Mouse (Mus musculus): ENCODE measurements around the gene Dcp1a.
"Not testable (repeated sequence)": the region's sequence is repeated elsewhere in the genome, so short reads cannot be mapped to it uniquely, and the experiment has no call there.

Dcp1a gene

DNA sequence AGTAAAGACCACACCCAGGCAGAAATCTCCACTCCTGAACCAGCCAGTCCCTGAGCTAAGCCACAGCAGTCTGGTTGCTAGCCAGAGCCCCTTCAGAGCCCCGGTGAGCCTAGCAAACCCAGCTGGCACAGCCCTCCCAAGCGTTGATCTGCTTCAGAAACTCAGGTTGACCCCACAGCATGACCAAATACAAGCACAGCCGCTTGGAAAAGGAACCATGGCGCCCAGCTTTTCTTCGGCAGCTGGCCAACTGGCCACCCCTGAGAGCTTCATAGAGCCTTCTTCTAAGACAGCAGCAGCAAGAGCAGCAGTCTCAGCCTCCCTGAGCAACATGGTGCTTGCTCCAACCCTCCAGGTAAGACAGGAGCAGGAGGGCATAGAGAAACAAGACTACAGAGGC is 40.0 kb downstream of the Dcp1a start:
- no peak for DNase-seq (ENCODE audit: low read depth, low spot score)

DNA sequence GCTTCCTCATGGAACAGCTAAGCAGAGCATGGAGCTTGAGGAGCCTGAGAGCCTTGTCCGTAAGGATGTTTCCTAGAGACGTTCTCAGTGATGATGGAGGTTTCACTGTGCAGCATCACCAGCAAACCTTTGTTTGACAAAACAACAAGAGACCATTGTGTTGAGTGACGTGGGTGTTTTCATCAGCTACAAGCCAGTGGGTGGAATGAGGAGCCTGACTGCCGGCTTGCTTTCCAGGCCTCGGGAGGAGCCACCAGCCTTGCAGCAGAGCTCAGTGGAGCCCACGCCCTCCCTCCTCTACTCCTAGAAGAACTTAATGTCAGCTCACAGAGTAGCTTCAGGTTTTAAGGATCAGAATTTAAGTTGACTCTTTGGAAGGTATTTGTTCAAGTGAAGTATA is 44.0 kb downstream of the Dcp1a start:
- DNase-seq (ENCODE audit: low read depth, low spot score), result no peak

DNA sequence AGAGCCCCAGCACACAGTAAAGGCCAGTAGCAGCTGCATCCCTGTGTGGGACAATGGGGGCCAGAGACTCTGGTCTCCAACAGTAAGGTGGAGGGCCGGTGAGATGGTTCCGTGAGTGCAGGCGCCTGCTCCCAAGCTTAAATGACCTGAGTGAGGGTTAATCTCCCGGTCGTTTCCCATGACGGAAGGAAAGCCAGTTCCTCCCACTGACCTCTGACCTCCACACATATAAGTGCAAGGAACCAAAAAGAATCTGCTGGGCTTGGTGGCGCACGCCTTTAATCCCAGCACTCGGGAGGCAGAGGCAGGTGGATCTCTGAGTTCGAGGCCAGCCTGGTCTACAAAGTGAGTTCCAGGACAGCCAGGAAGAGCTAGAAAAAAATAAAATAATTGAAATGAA is 49.1 kb downstream of the Dcp1a start:
- no peak for DNase-seq (ENCODE audit: low read depth, low spot score)

DNA sequence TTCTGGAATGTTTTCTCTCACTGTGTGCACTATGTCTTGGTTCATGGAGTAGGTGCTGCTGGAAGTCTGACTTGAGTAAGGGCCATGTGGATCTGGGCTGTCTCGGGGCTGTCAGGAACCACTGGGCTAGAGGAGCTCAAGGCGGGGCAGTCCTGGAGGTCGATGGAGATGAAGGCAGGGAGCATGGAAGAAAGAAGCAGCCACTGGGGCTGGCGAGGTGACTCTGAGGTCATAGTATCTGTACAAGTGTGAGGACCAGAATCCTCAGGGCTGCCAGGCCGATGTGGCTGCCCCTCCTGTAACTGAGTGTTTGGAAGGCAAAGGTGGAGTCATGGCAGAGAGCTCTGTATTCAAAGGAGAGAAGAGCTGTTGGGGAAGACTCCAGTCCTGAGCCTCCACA is 49.6 kb downstream of the Dcp1a start:
- DNase-seq (ENCODE audit: low read depth, low spot score), result no peak

DNA sequence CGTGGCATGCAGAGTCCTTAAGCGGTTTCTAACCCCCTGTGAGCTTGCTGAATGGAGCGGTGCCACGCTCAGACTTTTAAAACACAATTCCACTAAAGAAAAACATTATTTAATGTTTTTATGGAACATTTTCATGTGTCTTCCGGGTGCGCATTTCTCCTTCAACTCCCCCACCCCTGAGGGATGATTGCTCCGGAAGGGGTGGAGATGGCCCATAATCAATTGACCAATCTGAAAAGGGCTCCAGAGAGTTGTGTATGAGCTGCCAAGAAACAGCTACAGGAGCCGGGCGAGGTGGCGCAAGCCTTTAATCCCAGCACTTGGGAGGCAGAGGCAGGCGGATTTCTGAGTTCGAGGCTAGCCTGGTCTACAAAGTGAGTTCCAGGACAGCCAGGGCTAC is 50.1 kb downstream of the Dcp1a start:
- no peak for DNase-seq (ENCODE audit: low read depth, low spot score)

DNA sequence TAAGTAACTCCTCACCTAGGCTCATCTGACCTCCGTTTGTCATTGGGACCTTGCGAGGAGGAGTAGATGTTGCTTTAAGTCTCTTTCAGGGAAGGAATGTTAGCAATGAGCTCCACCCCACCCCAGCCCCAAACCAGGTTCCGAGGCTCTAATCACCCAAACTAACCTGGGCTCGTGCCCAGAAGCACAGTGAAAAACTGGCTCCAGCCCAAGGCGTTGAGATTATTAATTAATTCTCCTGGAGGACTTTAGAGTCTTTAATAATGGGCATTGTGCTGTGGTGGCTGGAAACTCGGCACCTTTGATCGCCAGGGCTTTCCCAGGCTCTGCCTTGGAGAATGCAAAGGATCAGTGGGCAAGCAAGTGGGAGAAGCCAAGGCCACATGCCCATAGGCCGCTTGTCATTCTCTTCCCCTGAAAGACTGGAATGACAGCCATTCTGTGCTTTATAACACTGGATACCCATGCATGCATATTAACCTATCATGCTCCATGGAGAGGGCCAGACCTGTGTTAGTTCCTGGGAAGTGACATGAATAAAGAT is 51.5 kb downstream of the Dcp1a start:
- DNase-seq (ENCODE audit: low read depth, low spot score), result no peak

DNA sequence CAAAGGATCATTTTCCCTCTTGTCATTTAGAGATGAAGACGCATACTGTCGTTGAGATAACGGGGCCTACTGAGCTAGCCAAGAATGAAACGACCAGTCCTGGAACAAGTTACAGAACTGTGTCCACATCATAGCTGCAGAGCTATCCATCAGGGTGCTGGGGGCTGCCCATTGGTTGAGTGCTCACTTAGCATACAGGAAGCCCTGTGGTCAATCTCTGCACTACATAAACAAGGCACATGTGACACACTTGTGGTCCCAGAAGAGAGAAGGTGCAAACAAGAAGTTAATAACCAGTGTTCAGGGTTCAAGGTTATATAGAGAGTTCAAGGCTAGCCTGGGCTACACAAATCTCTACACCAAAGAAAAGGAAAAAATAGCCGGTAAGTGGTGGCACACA is 52.1 kb downstream of the Dcp1a start:
- no peak for DNase-seq (ENCODE audit: low read depth, low spot score)

DNA sequence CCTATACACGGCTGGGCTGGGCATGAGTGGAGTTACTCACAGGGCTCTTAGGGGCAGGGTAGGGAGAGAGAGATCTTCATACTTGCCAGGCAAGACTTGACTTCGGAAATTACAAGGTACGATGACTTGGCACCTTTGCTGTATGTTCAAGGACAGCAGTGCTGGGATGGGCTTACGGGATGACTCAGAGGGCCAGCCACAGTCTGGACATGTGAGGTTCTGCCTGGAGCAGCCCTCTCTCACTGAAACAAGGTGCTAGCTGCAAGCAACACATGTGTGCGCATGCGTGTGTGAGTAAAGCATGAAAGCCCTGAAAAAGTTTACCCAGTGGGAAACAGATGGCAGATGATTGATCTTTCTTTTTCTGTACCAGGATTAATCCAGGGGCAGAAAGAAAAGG is 52.6 kb downstream of the Dcp1a start:
- no peak for DNase-seq (ENCODE audit: low read depth, low spot score)

DNA sequence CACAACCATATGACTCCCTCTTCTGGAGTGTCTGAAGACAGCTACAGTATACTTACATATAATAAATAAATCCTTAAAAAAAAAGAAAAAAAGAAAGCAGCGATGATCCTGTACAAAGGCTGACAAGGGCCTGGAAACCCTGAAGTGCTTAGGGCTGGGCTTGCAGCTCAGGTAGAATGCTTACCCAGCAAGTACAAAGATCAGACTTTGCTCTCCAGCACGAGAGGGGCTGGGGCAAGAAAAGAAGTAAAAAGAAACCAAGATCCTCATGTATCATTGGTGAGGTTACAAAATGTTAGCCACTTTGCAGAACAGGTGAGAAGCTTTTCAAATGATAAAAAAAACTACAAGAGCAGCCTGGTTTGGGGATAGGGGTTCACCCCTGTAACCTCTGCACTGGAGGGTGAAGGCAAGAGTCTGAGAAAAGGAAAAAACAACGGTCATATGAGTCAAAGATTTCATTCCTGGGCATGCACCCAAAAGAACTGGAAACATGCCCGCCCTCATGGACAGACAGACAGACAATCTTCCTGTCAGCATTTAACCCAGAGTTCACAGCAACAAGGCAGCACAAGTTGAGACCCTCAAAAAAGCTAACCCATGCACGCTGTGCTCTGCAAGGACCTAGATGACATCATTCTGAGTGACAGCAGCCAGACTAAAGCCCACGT is 54.6 kb downstream of the Dcp1a start:
- no peak for DNase-seq (ENCODE audit: low read depth, low spot score)

DNA sequence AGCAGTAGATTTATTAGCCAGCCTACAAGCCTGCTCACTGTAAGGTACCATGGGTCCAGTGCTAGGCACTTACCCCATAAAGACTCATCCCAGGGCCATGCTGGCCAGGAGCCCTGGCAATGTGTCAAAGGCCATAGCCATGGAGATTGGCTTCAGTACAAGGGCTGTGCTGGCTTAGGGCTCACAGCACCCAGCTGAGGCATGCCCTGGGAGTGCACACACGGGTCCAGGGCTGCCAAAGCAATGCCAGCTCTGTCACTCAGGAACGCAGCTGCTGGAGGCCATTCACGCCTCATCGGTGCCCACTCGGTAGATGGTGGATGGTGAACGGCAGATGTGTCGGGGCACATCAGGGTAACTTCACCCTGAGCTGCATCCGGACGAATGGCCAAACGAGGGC is 62.2 kb downstream of the Dcp1a start:
- no peak for DNase-seq (ENCODE audit: low read depth, low spot score)

DNA sequence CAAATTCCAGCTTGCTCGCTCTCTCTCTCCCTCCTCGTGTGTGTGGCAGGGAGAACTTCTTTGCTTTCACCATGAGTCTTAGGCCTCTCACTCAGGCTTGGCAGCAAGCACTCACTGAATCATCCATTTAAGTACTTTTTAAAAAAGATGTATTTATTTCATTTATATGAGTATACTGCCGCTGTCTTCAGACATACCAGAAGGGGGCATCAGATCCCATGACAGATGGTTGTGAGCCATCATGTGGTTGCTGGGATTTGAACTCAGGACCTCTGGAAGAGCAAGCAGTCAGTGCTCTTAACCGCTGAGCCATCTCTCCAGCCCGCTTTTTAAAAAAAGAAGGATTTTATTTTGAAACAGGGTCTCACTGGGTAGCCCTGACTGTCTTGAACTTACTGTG is 64.0 kb downstream of the Dcp1a start:
- not testable (repeated sequence) for DNase-seq (ENCODE audit: low read depth, low spot score)

DNA sequence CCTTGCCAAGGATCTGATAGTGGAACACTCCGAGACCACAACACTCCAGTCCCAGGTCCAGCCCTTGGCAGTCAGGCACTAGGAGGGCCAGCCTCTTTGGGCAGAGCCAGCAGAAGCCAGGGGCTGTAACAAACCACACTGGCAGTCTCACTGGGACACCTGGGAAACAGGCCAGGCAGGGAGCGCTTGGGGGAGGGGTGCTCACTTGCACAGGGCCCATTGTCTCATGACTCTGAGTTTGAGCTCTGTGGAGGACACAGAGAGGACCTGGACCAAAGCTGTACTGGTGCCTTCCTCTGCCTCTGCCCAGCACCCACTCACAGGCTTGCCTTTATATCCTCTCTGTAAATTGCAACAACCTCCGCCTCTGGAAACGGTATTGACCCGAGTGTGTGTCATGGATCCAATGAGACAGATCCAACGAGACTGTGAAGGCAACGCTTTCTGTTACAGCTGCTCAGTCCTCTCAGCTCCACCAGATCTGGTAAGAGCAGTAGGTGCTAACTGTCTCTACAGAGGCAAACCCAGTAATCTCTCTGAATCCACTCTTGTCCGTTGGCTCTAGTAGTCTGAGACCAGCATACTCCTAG is 68.9 kb downstream of the Dcp1a start, which contains the start of gene Tkt:
Gene Tkt, plus strand, starts transcription at position 229 of the 590 bp plus-strand sequence.
- DNase-seq (ENCODE audit: low read depth, low spot score), result peak; percentile 18

DNA sequence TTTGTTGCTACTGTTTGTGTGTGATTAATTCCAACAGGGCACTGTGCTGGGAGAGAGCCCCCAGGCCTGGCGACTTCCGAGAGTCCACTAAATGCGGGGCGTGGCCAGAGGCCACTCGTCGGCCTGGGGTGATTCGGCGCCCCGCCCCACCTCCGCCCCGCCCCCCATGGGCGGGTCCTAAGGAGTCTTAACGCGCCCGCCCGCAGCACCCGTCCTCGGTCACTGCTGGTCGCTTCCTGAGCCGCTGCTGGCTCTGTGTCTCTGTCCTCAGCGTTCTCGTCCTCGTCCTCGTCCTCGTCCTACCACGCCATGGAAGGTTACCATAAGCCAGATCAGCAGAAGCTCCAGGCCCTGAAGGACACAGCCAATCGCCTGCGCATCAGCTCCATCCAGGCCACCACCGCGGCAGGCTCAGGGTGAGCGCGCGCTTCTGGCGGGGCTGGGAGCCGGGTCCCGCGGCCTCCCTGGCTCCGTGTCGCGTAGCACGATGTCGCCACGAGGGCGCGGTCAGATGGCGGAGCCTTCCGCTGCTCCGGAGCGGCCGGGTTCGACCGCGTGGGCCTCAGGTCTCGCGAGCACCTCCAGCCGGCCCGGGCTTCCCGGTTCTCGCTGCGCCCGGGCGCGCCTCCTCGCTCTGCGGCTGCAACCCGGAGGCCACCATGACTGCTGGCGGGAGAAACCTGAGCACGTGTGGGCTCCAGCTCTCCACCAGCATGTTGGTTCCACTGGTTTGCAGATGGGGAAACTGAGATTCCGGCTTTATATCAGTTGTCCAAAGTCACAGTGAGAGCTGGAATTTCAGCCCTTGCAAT is 69.8 kb downstream of the Dcp1a start:
- peak; percentile 93 for DNase-seq (ENCODE audit: low read depth, low spot score)

DNA sequence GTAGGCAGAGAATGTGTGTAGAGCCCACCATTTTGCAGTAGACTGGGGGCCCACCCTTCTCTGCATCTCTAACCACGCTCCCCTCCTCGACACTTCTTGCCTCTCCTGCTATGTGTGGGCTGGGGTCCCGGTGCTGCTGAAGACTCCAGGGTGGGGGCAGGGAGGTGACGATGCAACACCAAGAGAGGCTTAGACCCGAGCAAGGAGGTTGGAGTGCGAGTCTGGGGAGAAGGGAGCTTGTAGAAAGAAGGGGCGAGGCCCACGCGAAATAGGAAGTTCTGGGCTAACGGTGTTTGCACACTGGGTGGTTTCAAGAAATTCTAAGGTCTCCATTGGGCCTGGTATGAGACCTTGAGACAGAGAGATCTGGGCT is 70.4 kb downstream of the Dcp1a start:
- DNase-seq (ENCODE audit: low read depth, low spot score), result no peak

DNA sequence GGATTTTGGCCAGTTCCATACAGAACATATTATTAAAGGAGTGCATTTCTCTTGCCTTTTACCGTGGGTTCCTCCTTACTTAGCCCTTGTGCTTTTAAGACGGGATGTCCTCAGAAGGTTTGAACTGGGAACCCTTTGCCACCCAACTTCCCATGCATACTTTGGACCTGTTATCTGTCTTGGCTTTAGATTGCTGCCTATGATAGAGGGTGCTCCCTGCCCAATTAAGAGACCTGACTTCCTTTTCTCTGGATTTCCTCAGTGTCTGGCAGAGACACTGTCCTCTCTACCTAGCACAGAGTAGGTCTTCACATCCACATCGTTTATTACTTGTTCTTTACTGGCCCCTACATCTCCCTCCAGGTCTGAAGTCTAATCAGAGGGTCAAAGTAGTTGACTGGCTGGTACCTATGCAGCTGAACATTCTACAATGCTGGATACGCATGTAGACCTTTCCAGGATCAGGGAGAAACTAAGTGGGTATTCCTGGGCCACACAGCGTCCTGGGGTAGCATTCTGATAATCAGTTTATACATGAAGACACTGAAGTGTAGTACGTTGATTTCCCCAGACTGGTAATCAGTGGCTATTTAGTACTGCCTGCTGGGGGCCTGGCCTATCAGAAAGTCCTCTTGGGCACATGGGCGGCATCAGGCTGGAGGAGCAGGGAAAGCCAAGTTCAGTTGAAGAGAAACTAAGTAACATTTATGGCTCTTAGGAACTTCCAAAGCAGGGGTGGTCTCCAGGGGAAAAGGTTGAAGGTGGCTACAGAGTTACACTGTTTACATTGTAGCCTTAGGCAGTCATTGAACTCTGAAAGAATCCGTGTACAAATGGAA is 71.1 kb downstream of the Dcp1a start:
- no peak for DNase-seq (ENCODE audit: low read depth, low spot score)

DNA sequence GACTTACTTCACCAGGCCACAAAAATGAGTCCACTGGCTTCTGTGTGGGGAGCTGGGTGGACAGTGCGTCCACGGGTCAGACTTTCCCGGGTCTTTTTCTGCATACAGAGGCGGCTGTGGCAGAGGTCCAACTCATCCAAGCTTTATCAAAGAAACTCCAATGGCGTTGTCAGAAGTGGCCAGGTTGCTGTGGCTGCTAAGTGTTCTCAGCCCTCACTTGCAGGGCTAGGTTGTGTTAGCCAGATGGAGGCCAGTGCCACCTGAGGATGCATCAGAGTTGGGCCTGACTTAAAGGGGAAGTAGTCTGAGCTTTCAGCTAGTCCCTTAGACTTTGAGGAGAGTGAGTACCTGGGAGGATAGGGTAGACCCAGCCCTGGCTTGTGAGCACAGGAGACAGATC is 72.2 kb downstream of the Dcp1a start:
- no peak for DNase-seq (ENCODE audit: low read depth, low spot score)

DNA sequence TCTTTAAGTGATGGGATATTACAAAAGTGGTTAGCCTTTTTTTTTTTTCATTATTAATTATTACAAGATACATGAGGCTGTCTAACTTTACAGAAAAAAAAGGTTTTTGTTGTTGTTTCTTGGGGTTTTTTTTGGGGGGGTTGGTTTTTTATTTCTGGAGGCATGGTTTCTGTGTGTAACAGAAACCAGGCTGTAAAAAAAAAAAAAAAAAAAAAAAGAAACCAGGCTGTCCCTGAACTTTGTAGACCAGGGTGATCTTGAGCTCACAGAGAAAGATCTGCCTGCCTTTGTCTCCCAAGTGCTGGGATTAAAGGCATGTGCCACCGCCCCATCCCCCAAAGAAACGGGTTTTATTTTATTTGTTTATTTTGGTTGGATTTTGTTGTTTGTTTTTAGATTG is 72.6 kb downstream of the Dcp1a start:
- no peak for DNase-seq (ENCODE audit: low read depth, low spot score)

DNA sequence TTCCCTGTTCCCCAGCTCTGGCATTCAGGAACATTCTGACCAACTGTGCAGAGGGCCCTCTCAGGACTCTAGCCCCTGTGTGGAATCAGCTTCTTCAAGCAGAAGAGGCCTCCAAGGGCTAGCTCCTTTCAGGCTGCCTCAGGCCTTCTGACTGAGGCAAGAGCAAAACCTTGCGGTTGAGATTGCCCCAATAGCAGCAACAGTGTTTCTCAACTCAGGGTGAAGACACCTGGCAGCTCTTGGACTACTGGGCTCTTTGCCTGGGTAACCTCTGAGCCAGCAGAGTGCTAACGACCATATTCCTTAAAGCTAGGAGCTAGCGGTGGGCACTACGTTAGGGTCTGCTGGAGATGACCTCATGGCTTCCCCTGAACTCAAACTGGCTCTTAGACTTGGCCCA is 73.8 kb downstream of the Dcp1a start:
- no peak for DNase-seq (ENCODE audit: low read depth, low spot score)

DNA sequence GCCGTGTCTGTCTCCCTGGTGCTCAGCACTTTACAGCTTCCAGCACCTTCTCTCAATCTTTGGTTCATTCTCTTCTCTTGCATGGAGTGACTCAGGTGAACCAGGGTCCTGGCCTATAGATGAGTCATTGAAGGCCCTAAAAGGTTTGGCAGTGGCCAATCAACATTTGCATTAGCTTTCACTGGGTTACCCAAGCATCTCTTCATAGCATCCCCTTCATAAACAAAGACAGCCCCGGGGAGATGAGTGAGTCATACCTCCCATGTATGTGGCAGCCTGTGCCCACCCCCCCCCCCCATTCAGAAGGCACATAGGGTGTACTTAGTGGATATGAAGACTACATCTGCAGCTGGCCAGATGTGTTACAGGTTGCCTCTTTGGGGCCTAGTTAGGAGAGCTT is 77.3 kb downstream of the Dcp1a start:
- no peak for DNase-seq (ENCODE audit: low read depth, low spot score)

DNA sequence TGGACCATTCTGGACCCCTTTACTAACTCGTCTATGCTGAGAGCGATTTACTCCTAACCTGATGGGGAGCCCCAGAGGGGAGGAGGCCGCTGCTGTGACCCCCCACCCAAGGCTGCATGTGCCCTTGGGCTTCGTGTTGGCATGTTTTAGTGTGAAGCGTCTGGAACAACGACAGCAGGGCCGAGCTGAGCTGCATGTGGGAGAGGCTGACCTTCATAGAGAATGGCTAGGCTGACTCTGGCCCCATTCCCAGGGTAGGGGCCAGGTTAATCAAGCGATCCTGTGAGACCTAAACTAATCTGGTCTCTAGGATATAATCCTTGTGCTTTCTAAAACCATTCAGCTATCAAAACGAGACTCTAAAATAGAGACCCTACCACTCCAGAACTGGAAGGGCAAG is 78.4 kb downstream of the Dcp1a start:
- DNase-seq (ENCODE audit: low read depth, low spot score), result no peak

DNA sequence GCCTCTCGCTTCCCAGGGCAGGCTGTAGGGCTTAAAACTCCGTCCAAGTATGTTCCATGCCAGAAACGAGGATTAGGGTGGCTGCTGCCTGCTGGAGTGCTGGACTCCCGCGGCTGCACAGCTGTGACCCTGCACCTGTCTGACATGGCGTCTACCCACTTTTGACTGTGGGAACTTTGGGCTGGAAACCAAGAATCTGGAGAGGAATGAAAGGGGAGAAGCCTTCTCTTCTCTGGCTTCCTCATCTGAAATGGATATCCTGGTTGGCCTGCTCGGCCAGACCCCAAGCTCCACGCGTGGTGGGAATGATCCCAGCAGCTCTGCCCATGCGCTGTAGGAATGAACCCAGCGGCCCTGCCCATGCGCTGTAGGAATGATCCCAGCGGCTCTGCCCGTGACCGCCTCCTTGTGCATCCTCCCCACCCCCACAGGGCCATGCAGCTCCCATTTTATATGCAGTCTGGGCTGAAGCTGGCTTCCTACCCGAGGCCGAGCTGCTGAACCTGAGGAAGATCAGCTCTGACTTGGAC is 80.1 kb downstream of the Dcp1a start:
- DNase-seq (ENCODE audit: low read depth, low spot score), result no peak
